Mouse (Mus musculus) 3T3-L1 (cell line): Measurements from ENCODE around the gene Tmem60.

Experiments
- DNase-seq: peaks from one replicate; pipeline ENCODE4 v3.0.0-alpha.2; 2015; ENCODE audit warnings: low read depth, low spot score

Gene Tmem60

GRCm38 (mm10) chr5:20906191-20906590 is 24.2 kb downstream of the Tmem60 start:
- no peak for DNase-seq

GRCm38 (mm10) chr5:20911741-20912140 is 29.8 kb downstream of the Tmem60 start:
- DNase-seq = no peak

- peak; percentile 84 for DNase-seq
These were observed 31.6 kb downstream of the Tmem60 start for GRCm38 (mm10) chr5:20913372-20914275.

GRCm38 (mm10) chr5:20918967-20919366 is 37.0 kb downstream of the Tmem60 start:
- no peak for DNase-seq

- DNase-seq = no peak
These were observed 37.6 kb downstream of the Tmem60 start for GRCm38 (mm10) chr5:20919566-20919965.

GRCm38 (mm10) chr5:20924608-20925007 is 42.6 kb downstream of the Tmem60 start:
- DNase-seq = no peak

- DNase-seq = peak; percentile 61
These were observed 43.5 kb downstream of the Tmem60 start for GRCm38 (mm10) chr5:20925451-20925850.

- peak; percentile 86 for DNase-seq
These were observed 47.7 kb downstream of the Tmem60 start for GRCm38 (mm10) chr5:20929669-20930151.

GRCm38 (mm10) chr5:20930430-20930829 is 48.4 kb downstream of the Tmem60 start:
- DNase-seq = no peak

GRCm38 (mm10) chr5:20931300-20931699 is 49.3 kb downstream of the Tmem60 start:
- no peak for DNase-seq

GRCm38 (mm10) chr5:20932585-20932984 is 50.6 kb downstream of the Tmem60 start:
- DNase-seq = no peak

- DNase-seq = no peak
These were observed 53.9 kb downstream of the Tmem60 start for GRCm38 (mm10) chr5:20935934-20936333.
